ENCODE assay signal across 7 mouse cellular contexts in genomic region chr3:135825754-135826683, GRCm38 (mm10). TPM values are rescaled to one million over a fixed set of nuclear protein-coding genes. Genes with fewer than 3 reads are reported as not detected.
DNase-seq lines count a peak whose midpoint lies in the region; ATAC-seq lines count a peak whose summit lies in the region.

No protein-coding gene starts in this region.

- peak; percentile 70 for DNase-seq in adrenal gland, adult 2 months
- DNase-seq in embryo, embryonic 10 days (ENCODE audit: low spot score): peak; percentile 71
- DNase-seq in gastrocnemius, postnatal 10 days: peak; percentile 45
- DNase-seq in left cerebral cortex, postnatal 36 days (ENCODE audit: low spot score in 2 of 2): peak; percentile 28 to 38
- DNase-seq in mesoderm, embryonic 11.5 days (ENCODE audit: low read depth, low spot score): peak; percentile 63
- peak; percentile 40 for DNase-seq in right cerebral cortex, postnatal 4 days

- intact Hi-C loops in left cerebral cortex, postnatal 36 days (cut with DNase I): no loop called here

- ATAC-seq in inflammation-experienced regulatory T-cells, adult 6 months: peak; percentile 65

RNA-seq across cellular contexts. Expression of gene Slc39a8, which starts 0.9 kb away (rescaled TPM):
- 1 to 10 TPM; 4.9 to 5.5 TPM for total RNA-seq in adrenal gland, adult 2 months (2021)
- polyA plus RNA-seq in adrenal gland, adult 2 months (2012; rRNA removed): 4.0 and 4.9 TPM in 2 replicates
- 1 to 10 TPM; 1.3 to 1.5 TPM for total RNA-seq in gastrocnemius, postnatal 10 days (2021)
- 1 to 10 TPM in 2 of 3 experiments, under 1 TPM in 1; 0.63 to 1.9 (median 1.6) TPM for polyA plus RNA-seq in inflammation-experienced regulatory T-cells, adult 6 months (2017; shearing (Covaris generic))
- total RNA-seq in left cerebral cortex, postnatal 36 days (2021): 1 to 10 TPM; 2.6 to 4.2 TPM

Comparison
In these comparisons a context has a peak if more than half of its experiments do, and no peak if none do; other contexts are left out.
1. Peak in every context shown above with its lines: DNase-seq and ATAC-seq.